Mouse (Mus musculus) adrenal gland, postnatal 0 days (tissue): ENCODE measurements around the gene Gm382. TPM values are rescaled to one million over a fixed set of nuclear protein-coding genes. Genes with fewer than 3 reads are reported as not detected.

Experiments
- polyA plus RNA-seq: library from polyadenylated mRNA; unstranded; fragments of >200 nt; fragmentation: Nextera tagmentation; extraction: Ambion mirVana; gene quantifications from 2 replicates; pipeline ENCODE4 v1.2.1, GENCODE M21; 2015

Gene Gm382
- not detected in 2 replicates for polyA plus RNA-seq

DNA sequence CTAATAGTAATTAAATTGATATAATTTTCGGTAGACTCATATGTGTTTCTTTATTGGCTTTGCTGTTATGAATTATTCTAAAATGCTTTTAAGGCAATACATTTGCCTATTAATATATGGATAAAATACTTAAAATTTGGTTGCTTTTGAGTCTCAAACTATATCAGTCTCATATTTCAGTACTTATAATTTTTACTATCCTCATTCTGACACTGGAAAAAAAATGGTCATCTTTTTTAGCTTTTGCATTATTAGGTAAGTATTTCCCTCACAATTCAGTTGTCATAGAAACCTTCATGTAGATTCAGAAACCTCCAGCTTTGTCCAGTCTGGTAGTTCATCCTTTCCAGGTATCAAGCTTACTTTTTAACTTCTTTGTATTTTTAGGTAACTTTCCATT lies at the start of gene Gm382:
TSS of gene Gm382 (plus strand) at position 301 of the 400 bp plus-strand sequence.

Other genes with a start within 250 kb of the Gm382 start
- gene 4932411N23Rik, start 224.1 kb upstream of the Gm382 start, polyA plus RNA-seq, result not detected in 2 replicates